Mouse (Mus musculus) brain, embryonic 18.5 days (tissue): ENCODE data around the gene Mrps36.
"Not testable (repeated sequence)": the region's sequence is repeated elsewhere in the genome, so short reads cannot be mapped to it uniquely, and the experiment has no call there.

Source experiments
- DNase-seq: peaks from one replicate; pipeline ENCODE4 v3.0.0-alpha.2; 2012; ENCODE audit warnings: low read depth, low spot score

The Mrps36 gene

DNA sequence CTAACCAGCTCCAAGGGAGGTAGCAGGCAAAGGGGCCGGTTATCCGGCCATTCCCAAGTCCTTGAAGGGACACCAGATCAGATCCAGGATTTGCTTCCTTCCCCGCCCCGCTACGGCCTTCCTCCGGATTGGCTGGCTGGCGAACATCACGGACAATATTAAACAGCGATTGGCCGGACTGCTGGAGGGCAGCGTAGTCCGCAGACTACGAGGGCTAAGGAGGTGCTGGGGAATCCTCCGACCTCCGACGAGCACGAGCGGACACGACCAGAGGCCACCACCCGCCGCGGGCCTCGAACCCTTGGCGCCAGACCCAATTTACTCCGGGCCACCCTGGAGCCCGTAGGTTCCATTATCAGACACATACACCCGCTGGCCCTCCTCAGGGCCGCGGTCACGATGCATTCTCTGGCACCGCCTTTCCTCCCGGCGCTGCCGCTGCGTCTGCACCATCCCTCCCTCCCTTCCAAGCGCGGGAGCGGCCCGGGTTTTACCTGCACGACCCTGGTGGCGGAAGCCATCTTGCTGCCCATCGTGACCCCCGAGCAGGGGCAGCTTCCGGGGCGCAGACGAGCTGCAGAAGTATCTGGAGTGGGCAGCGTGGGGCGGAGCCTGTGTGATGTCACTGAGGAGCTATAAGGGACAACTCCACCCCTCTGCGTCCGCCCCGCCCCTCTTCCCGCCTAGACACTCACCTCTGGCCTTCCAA, at the start of gene Mrps36:
TSS of gene Mrps36 (minus strand) at position 624 of the 709 bp plus-strand sequence.
- peak; percentile 78 for DNase-seq

GRCm38 (mm10) chr13:100789083-100789482, 44.6 kb upstream of the Mrps36 start:
- DNase-seq, result no peak

- DNase-seq, result not testable (repeated sequence)
Measured at GRCm38 (mm10) chr13:100788057-100788456, 43.6 kb upstream of the Mrps36 start.

GRCm38 (mm10) chr13:100787316-100788010, 43.0 kb upstream of the Mrps36 start:
- DNase-seq, result no peak

- DNase-seq, result peak; percentile 86
Measured at GRCm38 (mm10) chr13:100786414-100786867, 42.0 kb upstream of the Mrps36 start, which contains the start of gene Ccnb1. Gene Ccnb1 (minus strand): TSS chr13:100786570.

DNA sequence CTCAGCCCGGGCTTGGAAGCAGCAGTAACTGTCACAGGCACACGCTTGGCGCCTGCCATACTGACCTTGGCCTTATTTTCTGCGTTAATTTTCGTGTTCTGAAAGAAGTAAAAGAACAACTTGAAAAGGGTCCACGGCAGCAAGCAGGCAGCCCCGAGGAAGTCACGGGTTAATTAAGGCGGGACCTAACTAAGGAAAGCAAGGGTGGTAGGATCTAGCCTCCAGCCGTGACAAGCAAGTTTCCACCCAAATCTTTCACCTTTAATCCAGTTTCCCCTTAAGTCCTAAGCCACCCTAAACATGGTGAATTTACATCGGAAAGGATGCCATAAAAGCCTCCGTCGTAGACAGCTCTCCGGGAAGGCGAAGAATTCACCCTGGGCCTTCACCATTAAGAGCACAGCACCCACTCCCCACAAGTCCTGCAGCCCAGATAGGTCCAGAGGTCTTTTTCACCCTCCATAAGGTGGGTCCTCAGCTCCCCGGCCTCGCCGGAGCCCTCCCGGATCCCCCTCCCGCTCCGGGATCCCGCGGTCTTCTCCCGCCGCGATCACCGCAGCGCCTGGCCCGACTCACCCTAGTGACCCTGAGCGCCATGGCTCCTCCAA, 41.5 kb upstream of the Mrps36 start:
- no peak for DNase-seq

- DNase-seq, result no peak
Measured at GRCm38 (mm10) chr13:100777491-100777890, 33.0 kb upstream of the Mrps36 start.

GRCm38 (mm10) chr13:100776710-100777109, 32.3 kb upstream of the Mrps36 start:
- DNase-seq, result no peak

DNA sequence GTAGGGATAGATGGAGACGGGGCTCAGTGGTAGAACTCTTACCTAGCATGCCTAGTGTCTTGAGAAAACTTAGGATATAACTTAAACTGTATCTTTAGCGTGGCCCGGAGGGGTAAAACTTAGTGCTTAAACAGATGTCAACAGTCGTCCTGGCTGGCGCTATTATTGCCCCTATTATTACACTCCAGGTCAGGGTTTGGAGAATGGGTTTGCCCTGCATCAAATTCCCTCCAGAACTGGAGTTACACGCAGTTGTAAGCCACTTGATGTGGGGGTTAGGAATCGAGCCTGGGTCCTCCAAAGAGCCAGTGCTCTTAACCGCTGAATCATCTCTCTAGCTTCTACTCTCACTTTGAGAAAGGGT, 31.6 kb upstream of the Mrps36 start:
- DNase-seq, result no peak

- DNase-seq, result peak; percentile 67
Measured at GRCm38 (mm10) chr13:100775252-100776055, 31.0 kb upstream of the Mrps36 start, which contains the start of gene Cenph. Gene Cenph (minus strand): TSS chr13:100775899.

GRCm38 (mm10) chr13:100774704-100775103, 30.2 kb upstream of the Mrps36 start:
- no peak for DNase-seq

DNA sequence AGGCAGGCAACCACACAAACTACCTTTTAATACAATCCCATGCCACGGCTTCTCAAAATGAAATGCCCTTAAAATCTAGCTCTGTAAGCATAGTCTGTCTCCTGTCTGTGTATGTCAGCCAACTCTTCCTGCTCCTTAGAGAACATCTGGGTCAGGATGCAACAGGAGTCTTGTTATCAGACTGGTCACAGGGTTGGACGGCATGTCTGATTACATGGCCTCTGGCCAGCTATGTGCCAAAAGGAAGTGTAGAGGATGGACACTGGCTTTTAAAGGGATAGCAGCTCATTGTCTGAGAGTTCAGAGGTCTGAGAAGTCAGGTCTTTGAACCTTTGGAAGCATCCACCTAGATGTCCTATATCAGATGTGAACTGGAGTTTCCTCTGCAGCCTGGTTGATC, 10.9 kb upstream of the Mrps36 start:
- DNase-seq, result no peak

GRCm38 (mm10) chr13:100754186-100754585, 9.7 kb upstream of the Mrps36 start:
- no peak for DNase-seq

- no peak for DNase-seq
Measured at GRCm38 (mm10) chr13:100753011-100753410, 8.6 kb upstream of the Mrps36 start.

DNA sequence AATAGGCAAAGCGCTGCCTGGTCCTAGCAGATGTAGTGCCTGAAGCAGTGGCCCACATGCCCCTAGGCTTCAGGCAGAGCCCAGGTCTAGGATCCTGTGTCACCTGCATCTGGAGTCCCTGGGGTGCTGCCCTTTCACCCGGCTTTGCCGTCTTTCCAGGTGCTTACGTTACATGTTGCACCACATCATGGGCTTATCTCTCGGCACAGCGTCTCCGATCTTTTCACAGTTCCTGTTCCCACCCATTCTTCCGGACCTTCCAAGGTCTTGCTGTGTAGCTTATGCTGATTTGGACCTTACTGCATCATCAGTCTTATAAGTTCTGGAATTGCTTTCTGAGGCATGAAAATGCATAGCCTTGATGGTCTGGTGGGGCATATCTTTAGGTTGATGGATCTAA, 8.1 kb upstream of the Mrps36 start:
- no peak for DNase-seq

DNA sequence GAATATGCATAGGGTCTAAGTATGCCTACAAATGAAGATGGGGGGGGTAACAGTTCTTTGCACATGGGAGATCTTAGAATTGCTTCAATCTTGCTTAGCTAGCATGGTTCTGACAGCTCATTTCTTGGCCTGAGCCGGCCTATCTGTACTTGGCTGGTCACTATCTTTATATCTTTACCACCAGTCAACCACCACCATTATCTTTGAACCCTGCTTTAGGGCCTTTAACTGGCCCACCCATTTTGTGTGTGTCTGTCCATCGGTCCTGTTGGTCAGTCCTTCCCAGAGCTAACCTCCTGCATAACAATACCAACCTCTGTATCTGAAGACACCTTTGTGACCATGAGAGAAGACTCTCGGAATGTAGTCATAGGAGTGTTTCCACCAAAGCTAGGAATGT, 6.9 kb upstream of the Mrps36 start:
- no peak for DNase-seq

DNA sequence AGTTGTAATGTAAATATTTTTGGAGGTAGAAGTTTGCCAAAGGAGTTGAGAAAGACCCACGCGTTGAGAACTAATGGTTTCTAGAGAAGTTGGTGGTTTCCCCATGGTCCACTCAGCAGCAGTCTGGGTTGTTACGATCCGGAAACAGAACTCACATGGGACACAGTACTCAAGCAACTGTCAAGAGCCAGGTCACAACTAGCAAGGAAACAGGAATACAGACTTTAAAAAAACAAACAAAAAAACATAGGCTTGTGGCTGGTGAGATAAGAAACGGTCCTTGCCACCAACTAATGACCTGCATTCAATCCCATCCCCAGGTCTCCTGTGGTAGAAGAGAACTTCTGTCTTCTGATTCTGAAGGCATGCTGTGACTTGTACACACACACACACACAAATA, 6.3 kb upstream of the Mrps36 start:
- DNase-seq, result no peak

DNA sequence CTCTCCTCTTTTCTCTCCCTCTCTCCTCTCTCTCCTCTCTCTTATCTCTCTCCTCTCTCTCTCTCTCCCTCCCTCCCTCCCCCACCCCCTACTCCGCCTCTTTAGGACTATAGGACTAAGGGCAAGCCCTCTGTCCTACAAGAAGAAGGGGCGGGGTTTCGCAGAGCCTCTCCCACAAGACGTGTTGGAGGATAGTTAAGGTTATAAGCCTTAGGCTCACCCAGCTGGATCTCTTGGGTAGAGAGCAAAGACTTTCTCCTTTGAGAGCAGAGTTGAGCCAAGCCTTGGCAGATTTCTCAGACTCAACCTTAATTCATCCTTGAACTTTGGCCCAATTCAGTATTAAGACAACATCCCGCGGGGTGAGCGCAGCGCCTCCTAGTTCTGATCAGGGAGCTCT, 4.2 kb upstream of the Mrps36 start:
- no peak for DNase-seq

DNA sequence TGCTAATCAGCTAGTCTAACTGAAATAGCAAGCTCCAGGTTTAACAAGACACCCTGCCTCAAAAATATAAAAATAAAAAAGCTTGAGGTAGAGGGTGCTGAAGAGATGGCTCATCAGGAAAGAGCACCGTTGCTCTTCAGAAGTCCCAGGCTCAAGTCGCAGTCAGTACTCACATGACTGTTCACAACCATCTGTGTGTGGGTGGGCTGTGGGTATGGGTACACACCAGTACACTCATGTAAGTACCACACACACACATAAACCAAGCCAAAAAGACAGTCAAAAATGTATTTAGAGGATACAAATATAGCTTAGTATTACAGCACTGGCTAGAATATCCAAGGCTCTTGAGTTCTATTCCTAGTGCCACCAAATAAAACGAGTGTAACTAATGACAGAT, 1.6 kb upstream of the Mrps36 start:
- DNase-seq, result no peak

GRCm38 (mm10) chr13:100743346-100744035, 968 bp downstream of the Mrps36 start:
- DNase-seq, result no peak

- no peak for DNase-seq
Measured at GRCm38 (mm10) chr13:100742831-100743230, 1.6 kb downstream of the Mrps36 start.
